Mouse (Mus musculus) midbrain, embryonic 14.5 days (tissue): ENCODE data around the gene S100a13. TPM values are rescaled to one million over a fixed set of nuclear protein-coding genes. Genes with fewer than 3 reads are reported as not detected.

ENCODE experiments used
- ATAC-seq: fragments of 200-750 bp; cut with Nextera tagmentation; 2 replicates; pipeline ENCODE4 v1.8.0; 2017; ENCODE audit warnings: moderate number of reproducible peaks, moderate library complexity; ENCODE audit not compliant: low FRiP score, low TSS enrichment
- DNase-seq: peaks from one replicate; pipeline ENCODE4 v3.0.0-alpha.2; 2015
- H3K27ac ChIP-seq: fragments of 300-500 bp; sonication (generic); replicated peaks from 2 replicates; pipeline ENCODE4 v1.5.1; 2014; ENCODE audit warnings: mild to moderate bottlenecking, low read depth, low read length, moderate library complexity
- H3K27me3 ChIP-seq: fragments of 300-500 bp; sonication (generic); 2 replicates; pipeline ENCODE4 v1.6.1; 2014; ENCODE audit warnings: low read length, control low read depth, mixed read lengths; ENCODE audit not compliant: control insufficient read depth, insufficient read depth
- H3K36me3 ChIP-seq: fragments of 300-500 bp; sonication (generic); 2 replicates; pipeline ENCODE4 v1.6.1; 2014; ENCODE audit warnings: low read length, control low read depth; ENCODE audit not compliant: control insufficient read depth, insufficient read depth
- H3K4me1 ChIP-seq: fragments of 300-500 bp; sonication (generic); 2 replicates; pipeline ENCODE4 v1.6.1; 2014; ENCODE audit warnings: mild to moderate bottlenecking, antibody characterized with exemption, low read length, control low read depth; ENCODE audit not compliant: control insufficient read depth, insufficient read depth
- H3K4me2 ChIP-seq: fragments of 300-500 bp; sonication (generic); 2 replicates; pipeline ENCODE4 v1.6.1; 2014; ENCODE audit warnings: mild to moderate bottlenecking, low read length, moderate library complexity
- H3K4me3 ChIP-seq: fragments of 300-500 bp; sonication (generic); replicated peaks from 2 replicates; pipeline ENCODE4 v1.5.1; 2014; ENCODE audit warnings: low read depth, low read length
- H3K9ac ChIP-seq: fragments of 300-500 bp; sonication (generic); replicated peaks from 2 replicates; pipeline ENCODE4 v1.6.1; 2014; ENCODE audit warnings: mild to moderate bottlenecking, low read length, moderate library complexity
- H3K9me3 ChIP-seq: fragments of 300-500 bp; sonication (generic); 2 replicates; pipeline ENCODE4 v1.6.1; 2016; ENCODE audit warnings: low read length, control low read depth, mixed read lengths; ENCODE audit not compliant: control insufficient read depth
- WGBS: fragments of 180-500 bp; shearing (Covaris S2); extraction: QIAGEN DNeasy Blood & Tissue Kit; methylation state at CpG from one replicate; pipeline ENCODE4 v1.1.7; 2014; 5-methylcytosine and 5-hydroxymethylcytosine counted together
- polyA plus RNA-seq: library from polyadenylated mRNA; unstranded; fragments of >200 nt; fragmentation: Nextera tagmentation; extraction: Ambion mirVana; gene quantifications from 2 replicates; pipeline ENCODE4 v1.2.1, GENCODE M21; 2014

Gene S100a13
- polyA plus RNA-seq, 1 experiment from 2014 or later: 8.0 TPM

GRCm38 (mm10) chr3:90555954-90556353 lies 41.7 kb downstream of the S100a13 start:
- no peaks in the 10 kb centered on the region for H3K36me3 ChIP-seq
- WGBS: 31% methylated on average over 5 of the region's 5 CpGs
- no peak overlapping the region for H3K9ac ChIP-seq
- no peak overlapping the region for H3K27ac ChIP-seq
- ATAC-seq: peak; percentile 64; the same call in 1 of the 2 replicates
- no peak overlapping the region for H3K4me2 ChIP-seq
- no peaks in the 10 kb centered on the region for H3K27me3 ChIP-seq
- no peaks in the 10 kb centered on the region for H3K4me1 ChIP-seq
- no peak overlapping the region for H3K4me3 ChIP-seq
- DNase-seq: peak; percentile 61
- H3K9me3 ChIP-seq: no peaks in the 10 kb centered on the region

DNA sequence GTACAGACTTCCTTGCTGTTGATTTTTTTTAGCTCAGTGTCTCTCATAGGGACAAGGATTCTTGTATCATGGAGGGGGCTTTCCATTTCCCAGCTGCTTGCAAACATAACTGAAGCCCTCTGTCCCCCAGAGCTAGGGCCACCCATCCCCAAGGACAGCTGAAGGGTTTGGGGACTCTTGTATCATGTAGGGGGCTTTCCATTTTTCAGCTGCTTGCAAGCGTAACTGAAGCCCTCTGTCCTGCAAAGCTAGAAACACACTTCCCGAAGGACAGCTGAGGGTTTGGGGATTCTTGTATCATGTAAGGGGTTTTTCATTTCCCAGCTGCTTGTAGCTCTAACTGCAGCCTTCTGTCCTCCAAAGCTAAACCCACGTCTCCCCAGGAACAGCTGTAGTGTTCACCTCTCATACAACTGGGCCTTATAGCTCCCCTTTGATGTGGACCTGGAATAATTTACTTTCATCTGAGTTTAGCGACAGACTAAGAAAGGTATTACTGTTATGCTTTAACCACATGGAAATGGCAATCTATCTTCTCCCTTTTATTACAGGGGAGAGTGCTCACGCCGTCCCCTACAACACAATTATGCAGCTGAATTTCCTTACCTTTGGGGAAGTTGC lies 45.9 kb downstream of the S100a13 start, which contains the start of gene S100a3:
TSS of gene S100a3 (plus strand) at position 571 of the 621 bp plus-strand sequence.
- ATAC-seq (no peak), DNase-seq (no peak)
- H3K4me2 ChIP-seq: no peak within 1 kb of the TSS
- H3K27me3 ChIP-seq: no peaks in the 10 kb centered on the region
- no peak within 1 kb of the TSS for H3K4me3 ChIP-seq
- no peak within 1 kb of the TSS for H3K27ac ChIP-seq
- 87% methylated on average over 6 of the region's 6 CpGs for WGBS
- H3K4me1 ChIP-seq: no peaks in the 10 kb centered on the region
- no peaks in the 10 kb centered on the region for H3K9me3 ChIP-seq
- H3K36me3 ChIP-seq: no peaks in the 10 kb centered on the region
- no peak within 1 kb of the TSS for H3K9ac ChIP-seq

Other genes starting within 250 kb of the S100a13 start
- 7.3 and 7.6 TPM in 2 replicates for gene Dennd4b, start 249.2 kb upstream of the S100a13 start, polyA plus RNA-seq
- 16.0 and 22.9 TPM in 2 replicates for gene Gatad2b, start 221.3 kb upstream of the S100a13 start, polyA plus RNA-seq
- gene Slc27a3, start 124.5 kb upstream of the S100a13 start, polyA plus RNA-seq: 23.6 and 25.0 TPM in 2 replicates
- gene Ints3, start 80.8 kb upstream of the S100a13 start, polyA plus RNA-seq: 32.3 and 35.0 TPM in 2 replicates
- gene Npr1, start 48.6 kb upstream of the S100a13 start, polyA plus RNA-seq: 0.65 and 2.3 TPM in 2 replicates
- gene Ilf2, start 38.3 kb upstream of the S100a13 start, polyA plus RNA-seq: 271 and 282 TPM in 2 replicates
- 89.7 and 92.8 TPM in 2 replicates for gene Snapin, start 23.4 kb upstream of the S100a13 start, polyA plus RNA-seq
- gene Chtop, start 4.9 kb upstream of the S100a13 start, polyA plus RNA-seq: 135 and 145 TPM in 2 replicates
- 8.2 and 8.3 TPM in 2 replicates for gene S100a1, start within 50 bp of the S100a13 start, polyA plus RNA-seq
- gene S100a14, start 12.4 kb downstream of the S100a13 start, polyA plus RNA-seq: not detected in 2 replicates
- gene S100a16, start 22.8 kb downstream of the S100a13 start, polyA plus RNA-seq: 25.3 and 32.5 TPM in 2 replicates
- not detected in 2 replicates for gene S100a3, start 46.1 kb downstream of the S100a13 start, polyA plus RNA-seq
- gene S100a2, start 75.8 kb downstream of the S100a13 start, polyA plus RNA-seq: not detected in 2 replicates
- gene Gm42674, start 87.5 kb downstream of the S100a13 start, polyA plus RNA-seq: not detected in 2 replicates
- gene S100a4, start 89.3 kb downstream of the S100a13 start, polyA plus RNA-seq: 1.5 TPM in 1 of 2 replicates, not detected in the other
- not detected in 2 replicates for gene S100a5, start 94.1 kb downstream of the S100a13 start, polyA plus RNA-seq
- 4.6 and 32.0 TPM in 2 replicates for gene S100a6, start 98.4 kb downstream of the S100a13 start, polyA plus RNA-seq
- gene S100a7a, start 139.6 kb downstream of the S100a13 start, polyA plus RNA-seq: not detected in 2 replicates
- 2.2 TPM in 1 of 2 replicates, not detected in the other for gene S100a8, start 154.5 kb downstream of the S100a13 start, polyA plus RNA-seq
- gene S100a9, start 181.3 kb downstream of the S100a13 start, polyA plus RNA-seq: 0.95 TPM in 1 of 2 replicates, not detected in the other
- gene Pglyrp4, start 212.5 kb downstream of the S100a13 start, polyA plus RNA-seq: 0.16 TPM in 1 of 2 replicates, not detected in the other